Mouse (Mus musculus): ENCODE data around the gene Isx. TPM values are rescaled to one million over a fixed set of nuclear protein-coding genes. Genes with fewer than 3 reads are reported as not detected.

The Isx gene
- total and polyA plus RNA-seq, 2 experiments from 2014 or later = not detected

GRCm38 (mm10) chr8:74851837-74852236, 21.1 kb upstream of the Isx start:
- TF ChIP-seq CTCF (IDR thresholded peaks at IDR 0.05; ENCODE audit: low read depth) = no peak
- WGBS = 33% methylated on average over 3 of the region's 3 CpGs
- DNase-seq (ENCODE audit: low spot score) (no peak), ATAC-seq (0 out of 2 replicates have a peak, but pooled peaks have one; percentile 38)
- Histone ChIP-seq H3K4me3 (ENCODE audit: low read length) (no peak overlapping the region), H3K9me3 (ENCODE audit: low read length) (no peaks in the 10 kb centered on the region), H3K9ac (replicated peaks; ENCODE audit: low read length) (no peak overlapping the region), H3K4me2 (ENCODE audit: low read depth, low read length) (no peak overlapping the region), H3K4me1 (ENCODE audit: insufficient read depth, low read length) (no peaks in the 10 kb centered on the region), H3K36me3 (ENCODE audit: insufficient read depth, low read length) (no peaks in the 10 kb centered on the region), H3K27ac (no peak overlapping the region), H3K27me3 (ENCODE audit: insufficient read depth, low read length) (no peaks in the 10 kb centered on the region)

- Histone ChIP-seq H3K4me2 (ENCODE audit: low read depth, low read length) (no peak overlapping the region), H3K36me3 (ENCODE audit: insufficient read depth, low read length) (no peaks in the 10 kb centered on the region), H3K9ac (replicated peaks; ENCODE audit: low read length) (no peak overlapping the region), H3K27me3 (ENCODE audit: insufficient read depth, low read length) (no peaks in the 10 kb centered on the region), H3K4me3 (ENCODE audit: low read length) (no peak overlapping the region), H3K27ac (no peak overlapping the region), H3K9me3 (ENCODE audit: low read length) (no peaks in the 10 kb centered on the region), H3K4me1 (ENCODE audit: insufficient read depth, low read length) (no peaks in the 10 kb centered on the region)
- ATAC-seq (peak; percentile 48), DNase-seq (ENCODE audit: low spot score) (peak; percentile 77)
- WGBS = 33% methylated on average over 5 of the region's 5 CpGs
- peak; percentile 70 for TF ChIP-seq CTCF (IDR thresholded peaks at IDR 0.05; ENCODE audit: low read depth)
Measured at GRCm38 (mm10) chr8:74853488-74853887, 19.5 kb upstream of the Isx start.

GRCm38 (mm10) chr8:74854786-74855185, 18.2 kb upstream of the Isx start:
- no peak overlapping the region for H3K27ac ChIP-seq

GRCm38 (mm10) chr8:74855341-74855740, 17.6 kb upstream of the Isx start:
- H3K27ac ChIP-seq = no peak overlapping the region
- ATAC-seq = no peak
- no peak overlapping the region for H3K9ac ChIP-seq (replicated peaks; ENCODE audit: low read length)
- H3K9me3 ChIP-seq (ENCODE audit: low read length) = no peaks in the 10 kb centered on the region
- H3K4me3 ChIP-seq (ENCODE audit: low read length) = no peak overlapping the region
- no peak for TF ChIP-seq CTCF (IDR thresholded peaks at IDR 0.05; ENCODE audit: low read depth)
- 88% methylated on average over 3 of the region's 3 CpGs for WGBS
- no peak for DNase-seq (ENCODE audit: low spot score)
- no peaks in the 10 kb centered on the region for H3K27me3 ChIP-seq (ENCODE audit: insufficient read depth, low read length)
- no peaks in the 10 kb centered on the region for H3K36me3 ChIP-seq (ENCODE audit: insufficient read depth, low read length)
- no peaks in the 10 kb centered on the region for H3K4me1 ChIP-seq (ENCODE audit: insufficient read depth, low read length)
- H3K4me2 ChIP-seq (ENCODE audit: low read depth, low read length) = no peak overlapping the region

More at GRCm38 (mm10) chr8:74854786-74855185, 18.2 kb upstream of the Isx start:
- DNase-seq (ENCODE audit: low spot score) (no peak), ATAC-seq (no peak)
- WGBS = 88% methylated on average over 4 of the region's 4 CpGs
- TF ChIP-seq CTCF (IDR thresholded peaks at IDR 0.05; ENCODE audit: low read depth) = no peak
- Histone ChIP-seq H3K4me1 (ENCODE audit: insufficient read depth, low read length) (no peaks in the 10 kb centered on the region), H3K9me3 (ENCODE audit: low read length) (no peaks in the 10 kb centered on the region), H3K4me2 (ENCODE audit: low read depth, low read length) (no peak overlapping the region), H3K4me3 (ENCODE audit: low read length) (no peak overlapping the region), H3K27me3 (ENCODE audit: insufficient read depth, low read length) (no peaks in the 10 kb centered on the region), H3K9ac (replicated peaks; ENCODE audit: low read length) (no peak overlapping the region), H3K36me3 (ENCODE audit: insufficient read depth, low read length) (no peaks in the 10 kb centered on the region)

GRCm38 (mm10) chr8:74859241-74859640, 13.7 kb upstream of the Isx start:
- DNase-seq (ENCODE audit: low spot score) = no peak
- Histone ChIP-seq H3K4me3 (ENCODE audit: low read length) (no peak overlapping the region), H3K4me1 (ENCODE audit: insufficient read depth, low read length) (no peaks in the 10 kb centered on the region; the same call in 1 of the 2 replicates), H3K36me3 (ENCODE audit: insufficient read depth, low read length) (no peaks in the 10 kb centered on the region), H3K4me2 (ENCODE audit: low read depth, low read length) (no peak overlapping the region), H3K27me3 (ENCODE audit: insufficient read depth, low read length) (no peaks in the 10 kb centered on the region), H3K9me3 (ENCODE audit: low read length) (no peaks in the 10 kb centered on the region), H3K27ac (no peak overlapping the region), H3K9ac (replicated peaks; ENCODE audit: low read length) (no peak overlapping the region)
- 85% methylated on average over 4 of the region's 4 CpGs for WGBS
- TF ChIP-seq CTCF (IDR thresholded peaks at IDR 0.05; ENCODE audit: low read depth) = no peak
- ATAC-seq = no peak

GRCm38 (mm10) chr8:74860449-74860848, 12.5 kb upstream of the Isx start:
- Histone ChIP-seq H3K27me3 (ENCODE audit: insufficient read depth, low read length) (no peaks in the 10 kb centered on the region), H3K4me2 (ENCODE audit: low read depth, low read length) (no peak overlapping the region), H3K27ac (no peak overlapping the region), H3K4me3 (ENCODE audit: low read length) (no peak overlapping the region), H3K9ac (replicated peaks; ENCODE audit: low read length) (no peak overlapping the region), H3K9me3 (ENCODE audit: low read length) (no peaks in the 10 kb centered on the region), H3K36me3 (ENCODE audit: insufficient read depth, low read length) (no peaks in the 10 kb centered on the region), H3K4me1 (ENCODE audit: insufficient read depth, low read length) (no peaks in the 10 kb centered on the region; the same call in 1 of the 2 replicates)
- DNase-seq (ENCODE audit: low spot score) (no peak), ATAC-seq (peak; percentile 51; the same call in 1 of the 2 replicates)
- 51% methylated on average over 6 of the region's 6 CpGs for WGBS
- TF ChIP-seq CTCF (IDR thresholded peaks at IDR 0.05; ENCODE audit: low read depth) = no peak

- no peaks in the 10 kb centered on the region for H3K9me3 ChIP-seq (ENCODE audit: low read length)
- no peaks in the 10 kb centered on the region; the same call in 1 of the 2 replicates for H3K4me1 ChIP-seq (ENCODE audit: insufficient read depth, low read length)
- H3K27ac ChIP-seq = no peak overlapping the region
- TF ChIP-seq CTCF (IDR thresholded peaks at IDR 0.05; ENCODE audit: low read depth) = no peak
- WGBS = 67% methylated on average over 2 of the region's 2 CpGs
- DNase-seq (ENCODE audit: low spot score) (no peak), ATAC-seq (no peak)
- no peaks in the 10 kb centered on the region for H3K27me3 ChIP-seq (ENCODE audit: insufficient read depth, low read length)
- H3K36me3 ChIP-seq (ENCODE audit: insufficient read depth, low read length) = no peaks in the 10 kb centered on the region
- H3K9ac ChIP-seq (replicated peaks; ENCODE audit: low read length) = no peak overlapping the region
- H3K4me3 ChIP-seq (ENCODE audit: low read length) = no peak overlapping the region
- H3K4me2 ChIP-seq (ENCODE audit: low read depth, low read length) = no peak overlapping the region
Measured at GRCm38 (mm10) chr8:74862598-74862997, 10.4 kb upstream of the Isx start.
